ENCODE assay signal across 8 mouse cellular contexts in the genomic region with DNA sequence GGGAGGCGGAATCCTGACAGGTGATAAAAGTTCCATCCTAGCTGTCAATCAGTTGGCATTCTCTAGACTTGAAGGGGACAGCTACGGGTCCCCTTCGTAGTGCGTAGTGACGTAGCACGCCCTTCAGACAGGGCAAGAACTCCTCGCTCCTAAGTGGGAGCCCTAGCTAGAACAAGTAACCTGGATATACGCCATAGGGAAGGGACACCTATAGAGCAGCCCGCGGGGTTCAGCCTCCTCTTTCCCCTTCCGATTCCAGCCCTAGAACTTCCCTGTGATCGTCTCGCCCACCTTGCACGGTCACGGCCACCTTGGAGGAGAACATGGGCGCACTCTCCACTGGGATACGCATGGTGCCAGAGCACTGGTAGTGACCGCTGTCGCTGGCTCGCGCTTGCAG. TPM values are rescaled to one million over a fixed set of nuclear protein-coding genes. Genes with fewer than 3 reads are reported as not detected.
DNase-seq lines count a peak whose midpoint lies in the region; ATAC-seq lines count a peak whose summit lies in the region.

No protein-coding gene starts in this region.

- peaks cover 14% of the 10 kb centered on the region for H3K4me1 ChIP-seq in intestine, embryonic 15.5 days (replicated peaks)
- peaks cover 6% of the 10 kb centered on the region; the same call in 1 of the 2 replicates for H3K4me1 ChIP-seq in neural tube, embryonic 11.5 days (ENCODE audit: control insufficient read depth, insufficient read depth, low read length)

- peaks cover 23% of the 10 kb centered on the region for H3K27me3 ChIP-seq in intestine, embryonic 15.5 days (replicated peaks)
- peaks cover 35% of the 10 kb centered on the region for H3K27me3 ChIP-seq in neural tube, embryonic 11.5 days (ENCODE audit: control insufficient read depth, insufficient read depth, low read length)

- no peaks in the 10 kb centered on the region for H3K9me3 ChIP-seq in intestine, embryonic 15.5 days
- H3K9me3 ChIP-seq in neural tube, embryonic 11.5 days (ENCODE audit: control insufficient read depth, low read length): no peaks in the 10 kb centered on the region

- peak; percentile 76 for ATAC-seq in frontal cortex, adult (ENCODE audit: low TSS enrichment)
- peak; percentile 55; the same call in 1 of the 2 replicates for ATAC-seq in intestine, embryonic 15.5 days
- ATAC-seq in neural tube, embryonic 11.5 days (ENCODE audit: insufficient read depth, low FRiP score, low TSS enrichment): peak; percentile 45; the same call in 1 of the 2 replicates

- DNase-seq in frontal cortex, adult 2 months (ENCODE audit: extremely low spot score in 1 of 2, low spot score in 1 of 2): no peak
- peak; percentile 15 for DNase-seq in thymus, postnatal 4 days
- no peak for DNase-seq in thymus, adult 18-20 months
- peak; percentile 49 for DNase-seq in neural tube, embryonic 11.5 days (ENCODE audit: low spot score)
- no peak for DNase-seq in left cerebral cortex, postnatal 4 days
- no peak for DNase-seq in gastrocnemius, postnatal 4 days (ENCODE audit: low spot score in 2 of 2)

- H3K36me3 ChIP-seq in intestine, embryonic 15.5 days: no peaks in the 10 kb centered on the region
- H3K36me3 ChIP-seq in neural tube, embryonic 11.5 days (ENCODE audit: control insufficient read depth, insufficient read depth, low read length): no peaks in the 10 kb centered on the region

- H3K9ac ChIP-seq in intestine, embryonic 15.5 days: no peak overlapping the region
- no peak overlapping the region for H3K9ac ChIP-seq in neural tube, embryonic 11.5 days (ENCODE audit: low read length)

- intact Hi-C loops in left cerebral cortex, postnatal 4 days (cut with DNase I): no loop called here

- no peak overlapping the region for H3K27ac ChIP-seq in intestine, embryonic 15.5 days
- no peak overlapping the region for H3K27ac ChIP-seq in neural tube, embryonic 11.5 days (ENCODE audit: low read depth, low read length)

- H3K4me2 ChIP-seq in intestine, embryonic 15.5 days (replicated peaks): peak overlapping the region; percentile 94
- peak overlapping the region; percentile 96 for H3K4me2 ChIP-seq in neural tube, embryonic 11.5 days (ENCODE audit: low read depth)

- H3K4me3 ChIP-seq in intestine, embryonic 15.5 days (replicated peaks): peak overlapping the region; percentile 45
- peak overlapping the region; percentile 58 for H3K4me3 ChIP-seq in neural tube, embryonic 11.5 days (ENCODE audit: low read depth, low read length)

- WGBS in intestine, embryonic 15.5 days: 4% methylated on average over 21 of the region's 21 CpGs
- 2% methylated on average over 21 of the region's 21 CpGs for WGBS in neural tube, embryonic 11.5 days

RNA-seq across cellular contexts. Expression of a gene that starts 4.4 kb away (rescaled TPM):
- 0.58 and 0.97 TPM in 2 replicates for polyA plus RNA-seq in frontal cortex, adult 2 months (2012; rRNA removed)
- 0.11 and 0.16 TPM in 2 replicates for polyA plus RNA-seq in intestine, embryonic 15.5 days (2015; fragmentation: Nextera tagmentation; extraction: Ambion mirVana)
- 0.29 TPM in 1 of 2 replicates, not detected in the other for polyA plus RNA-seq in neural tube, embryonic 11.5 days (2014; fragmentation: Nextera tagmentation; extraction: Ambion mirVana)
- not detected for total RNA-seq in left cerebral cortex, postnatal 4 days (2021)
- total RNA-seq in gastrocnemius, postnatal 4 days (2021): not detected

RNA-seq across cellular contexts. Expression of a gene that starts 19.0 kb away (rescaled TPM):
- polyA plus RNA-seq in frontal cortex, adult 2 months (2012; rRNA removed): not detected in 2 replicates
- polyA plus RNA-seq in intestine, embryonic 15.5 days (2015; fragmentation: Nextera tagmentation; extraction: Ambion mirVana): not detected in 2 replicates
- polyA plus RNA-seq in neural tube, embryonic 11.5 days (2014; fragmentation: Nextera tagmentation; extraction: Ambion mirVana): not detected in 2 replicates
- total RNA-seq in left cerebral cortex, postnatal 4 days (2021): not detected
- total RNA-seq in gastrocnemius, postnatal 4 days (2021): under 1 TPM; 0.26 to 0.61 TPM

RNA-seq across cellular contexts. Expression of a gene that starts 23.0 kb away (rescaled TPM):
- 30.1 and 33.8 TPM in 2 replicates for polyA plus RNA-seq in frontal cortex, adult 2 months (2012; rRNA removed)
- 61.1 and 62.9 TPM in 2 replicates for polyA plus RNA-seq in intestine, embryonic 15.5 days (2015; fragmentation: Nextera tagmentation; extraction: Ambion mirVana)
- 32.9 and 37.4 TPM in 2 replicates for polyA plus RNA-seq in neural tube, embryonic 11.5 days (2014; fragmentation: Nextera tagmentation; extraction: Ambion mirVana)
- total RNA-seq in left cerebral cortex, postnatal 4 days (2021): 10 to 100 TPM; 24.4 to 24.8 TPM
- 10 to 100 TPM; 13.4 to 13.8 TPM for total RNA-seq in gastrocnemius, postnatal 4 days (2021)

RNA-seq across cellular contexts. Expression of a gene that starts 23.5 kb away (rescaled TPM):
- polyA plus RNA-seq in frontal cortex, adult 2 months (2012; rRNA removed): 0.50 and 1.0 TPM in 2 replicates
- 2.2 and 2.4 TPM in 2 replicates for polyA plus RNA-seq in intestine, embryonic 15.5 days (2015; fragmentation: Nextera tagmentation; extraction: Ambion mirVana)
- polyA plus RNA-seq in neural tube, embryonic 11.5 days (2014; fragmentation: Nextera tagmentation; extraction: Ambion mirVana): 0.56 TPM in 1 of 2 replicates, not detected in the other
- total RNA-seq in left cerebral cortex, postnatal 4 days (2021): 1 to 10 TPM in 1 of 2 experiments, not detected in 1; 1.3 TPM
- under 1 TPM; 0.59 to 0.67 TPM for total RNA-seq in gastrocnemius, postnatal 4 days (2021)

RNA-seq across cellular contexts. Expression of a gene that starts 40.8 kb away (rescaled TPM):
- polyA plus RNA-seq in frontal cortex, adult 2 months (2012; rRNA removed): 21.9 and 23.6 TPM in 2 replicates
- 8.8 TPM in 2 replicates for polyA plus RNA-seq in intestine, embryonic 15.5 days (2015; fragmentation: Nextera tagmentation; extraction: Ambion mirVana)
- 10.7 and 11.9 TPM in 2 replicates for polyA plus RNA-seq in neural tube, embryonic 11.5 days (2014; fragmentation: Nextera tagmentation; extraction: Ambion mirVana)
- total RNA-seq in left cerebral cortex, postnatal 4 days (2021): 10 to 100 TPM; 14.1 to 14.8 TPM
- total RNA-seq in gastrocnemius, postnatal 4 days (2021): 10 to 100 TPM; 16.4 to 17.4 TPM

Comparison
In these comparisons a context has a peak if more than half of its experiments do, and no peak if none do; other contexts are left out.
1. DNase-seq: peak in thymus, postnatal 4 days (single experiment) and neural tube, embryonic 11.5 days (single experiment); none in frontal cortex, adult 2 months (0 of 2), thymus, adult 18-20 months (0 of 2), left cerebral cortex, postnatal 4 days (single experiment) and gastrocnemius, postnatal 4 days (0 of 2).
2. Peak in every context shown above with its lines, with median percentiles within 50 percentile points of each other: ATAC-seq.